ENCODE assay signal across 8 mouse cellular contexts in the genomic region with DNA sequence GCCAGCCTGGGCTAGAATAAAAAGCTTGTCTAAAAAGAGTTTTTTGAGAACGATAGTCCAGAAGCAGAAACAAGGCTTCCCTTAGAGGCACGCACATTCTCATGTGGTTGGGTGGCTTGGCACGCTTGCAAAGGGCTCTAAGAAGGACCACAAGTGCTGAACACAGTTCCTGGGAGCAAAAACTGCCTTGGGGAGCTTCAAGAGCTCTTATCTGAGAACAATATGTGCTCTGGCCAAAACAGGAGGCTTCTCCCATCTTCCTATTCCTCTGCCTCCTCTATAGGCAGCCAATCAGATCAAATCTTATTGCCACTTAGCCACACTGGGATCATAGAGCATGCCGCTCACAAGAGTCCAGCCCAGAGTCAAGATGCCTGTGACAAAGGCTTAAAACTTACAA. TPM values are rescaled to one million over a fixed set of nuclear protein-coding genes. Genes with fewer than 3 reads are reported as not detected.
DNase-seq lines count a peak whose midpoint lies in the region; ATAC-seq lines count a peak whose summit lies in the region.

No protein-coding gene starts in this region.

- H3K27ac ChIP-seq in midbrain, embryonic 10.5 days (replicated peaks): peak overlapping the region; percentile 57
- H3K27ac ChIP-seq in midbrain, embryonic 14.5 days (replicated peaks; ENCODE audit: low read depth, low read length): no peak overlapping the region
- peak overlapping the region; percentile 85 for H3K27ac ChIP-seq in heart, embryonic 10.5 days
- peak overlapping the region; percentile 78 for H3K27ac ChIP-seq in liver, embryonic 13.5 days
- peak overlapping the region; percentile 94 for H3K27ac ChIP-seq in stomach, embryonic 14.5 days (ENCODE audit: low read length)

- no peaks in the 10 kb centered on the region for H3K27me3 ChIP-seq in midbrain, embryonic 10.5 days (ENCODE audit: low read depth, poor library complexity, severe bottlenecking)
- H3K27me3 ChIP-seq in midbrain, embryonic 14.5 days (ENCODE audit: control insufficient read depth, insufficient read depth, low read length): no peaks in the 10 kb centered on the region
- H3K27me3 ChIP-seq in heart, embryonic 10.5 days (ENCODE audit: insufficient read depth, poor library complexity, severe bottlenecking): no peaks in the 10 kb centered on the region
- H3K27me3 ChIP-seq in liver, embryonic 13.5 days: no peaks in the 10 kb centered on the region
- H3K27me3 ChIP-seq in stomach, embryonic 14.5 days (ENCODE audit: control insufficient read depth, insufficient read depth, low read length): no peaks in the 10 kb centered on the region

- no peak overlapping the region for H3K4me2 ChIP-seq in midbrain, embryonic 14.5 days (ENCODE audit: low read length)
- 0 out of 2 replicates have a peak overlapping the region, but pooled peaks have one; percentile 24 for H3K4me2 ChIP-seq in liver, embryonic 13.5 days
- no peak overlapping the region; the same call in 1 of the 2 replicates for H3K4me2 ChIP-seq in stomach, embryonic 14.5 days (replicated peaks; ENCODE audit: low read depth, low read length)

- H3K9ac ChIP-seq in midbrain, embryonic 14.5 days (replicated peaks; ENCODE audit: low read length): no peak overlapping the region
- no peak overlapping the region; the same call in 1 of the 2 replicates for H3K9ac ChIP-seq in liver, embryonic 13.5 days
- H3K9ac ChIP-seq in stomach, embryonic 14.5 days (replicated peaks; ENCODE audit: low read depth, low read length): no peak overlapping the region

- no peak for DNase-seq in midbrain, embryonic 10.5 days (ENCODE audit: low spot score)
- DNase-seq in midbrain, embryonic 14.5 days: no peak
- DNase-seq in heart, embryonic 10.5 days (ENCODE audit: low spot score): no peak
- no peak for DNase-seq in liver, embryonic 13.5 days
- no peak for DNase-seq in adrenal gland, postnatal 10 days
- DNase-seq in B cell, adult 2 months: no peak
- DNase-seq in ovary, postnatal 14 days (ENCODE audit: low spot score): no peak

- H3K4me3 ChIP-seq in midbrain, embryonic 10.5 days: no peak overlapping the region
- H3K4me3 ChIP-seq in midbrain, embryonic 14.5 days (replicated peaks; ENCODE audit: low read depth, low read length): no peak overlapping the region
- H3K4me3 ChIP-seq in heart, embryonic 10.5 days: no peak overlapping the region
- H3K4me3 ChIP-seq in liver, embryonic 13.5 days (replicated peaks): no peak overlapping the region
- no peak overlapping the region for H3K4me3 ChIP-seq in stomach, embryonic 14.5 days (ENCODE audit: low read depth, low read length)

- H3K9me3 ChIP-seq in midbrain, embryonic 10.5 days (replicated peaks): no peaks in the 10 kb centered on the region; the same call in 1 of the 2 replicates
- no peaks in the 10 kb centered on the region for H3K9me3 ChIP-seq in midbrain, embryonic 14.5 days (ENCODE audit: control insufficient read depth, low read length)
- 0 out of 2 replicates have a peak, but pooled peaks cover under 1% of the 10 kb centered on the region for H3K9me3 ChIP-seq in heart, embryonic 10.5 days
- no peaks in the 10 kb centered on the region for H3K9me3 ChIP-seq in liver, embryonic 13.5 days (replicated peaks)
- H3K9me3 ChIP-seq in stomach, embryonic 14.5 days (ENCODE audit: control insufficient read depth, low read depth, low read length): no peaks in the 10 kb centered on the region

- no peak for ATAC-seq in midbrain, embryonic 14.5 days (ENCODE audit: low FRiP score, low TSS enrichment)
- no peak for ATAC-seq in liver, embryonic 13.5 days (ENCODE audit: low read depth)
- ATAC-seq in stomach, embryonic 14.5 days (ENCODE audit: insufficient number of reproducible peaks, insufficient read depth, low FRiP score, low read depth): no peak

- peaks cover 69% of the 10 kb centered on the region for H3K4me1 ChIP-seq in midbrain, embryonic 10.5 days
- peaks cover 8% of the 10 kb centered on the region; the same call in 1 of the 2 replicates for H3K4me1 ChIP-seq in midbrain, embryonic 14.5 days (ENCODE audit: control insufficient read depth, insufficient read depth, low read length)
- H3K4me1 ChIP-seq in heart, embryonic 10.5 days: peaks cover 67% of the 10 kb centered on the region
- H3K4me1 ChIP-seq in liver, embryonic 13.5 days (replicated peaks): peaks cover 69% of the 10 kb centered on the region
- peaks cover 40% of the 10 kb centered on the region for H3K4me1 ChIP-seq in stomach, embryonic 14.5 days (ENCODE audit: control insufficient read depth, insufficient read depth, low read length)

- WGBS in midbrain, embryonic 10.5 days: 90% methylated on average over 4 of the region's 4 CpGs
- WGBS in midbrain, embryonic 14.5 days: 88% methylated on average over 4 of the region's 4 CpGs
- WGBS in heart, embryonic 10.5 days: 58% methylated on average over 4 of the region's 4 CpGs
- 64% methylated on average over 4 of the region's 4 CpGs for WGBS in liver, embryonic 13.5 days (ENCODE audit: insufficient replicate concordance)
- WGBS in stomach, embryonic 14.5 days: 65% methylated on average over 4 of the region's 4 CpGs

- H3K36me3 ChIP-seq in midbrain, embryonic 10.5 days: peaks cover 34% of the 10 kb centered on the region
- no peaks in the 10 kb centered on the region for H3K36me3 ChIP-seq in midbrain, embryonic 14.5 days (ENCODE audit: control insufficient read depth, insufficient read depth, low read length)
- peaks cover 27% of the 10 kb centered on the region for H3K36me3 ChIP-seq in heart, embryonic 10.5 days
- H3K36me3 ChIP-seq in liver, embryonic 13.5 days: peaks cover 32% of the 10 kb centered on the region
- H3K36me3 ChIP-seq in stomach, embryonic 14.5 days (ENCODE audit: control insufficient read depth, insufficient read depth, low read length): no peaks in the 10 kb centered on the region; the same call in 1 of the 2 replicates

RNA-seq across cellular contexts. Expression of a gene that starts 18.3 kb away (rescaled TPM):
- polyA plus RNA-seq in midbrain, embryonic 10.5 days (2016; fragmentation: Nextera tagmentation; extraction: Ambion mirVana): 224 and 229 TPM in 2 replicates
- polyA plus RNA-seq in midbrain, embryonic 14.5 days (2014; fragmentation: Nextera tagmentation; extraction: Ambion mirVana): 34.9 and 61.9 TPM in 2 replicates
- 263 and 343 TPM in 2 replicates for polyA plus RNA-seq in heart, embryonic 10.5 days (2016; fragmentation: Nextera tagmentation; extraction: Ambion mirVana)
- 109 and 131 TPM in 2 replicates for polyA plus RNA-seq in liver, embryonic 13.5 days (2015; fragmentation: Nextera tagmentation; extraction: Ambion mirVana)
- 95.3 and 102 TPM in 2 replicates for polyA plus RNA-seq in stomach, embryonic 14.5 days (2014; fragmentation: Nextera tagmentation; extraction: Ambion mirVana)
- 100 to 1,000 TPM; 109 to 128 TPM for total RNA-seq in adrenal gland, postnatal 10 days (2021)
